16 mouse cellular contexts compared by ENCODE assay signal in the genomic region with DNA sequence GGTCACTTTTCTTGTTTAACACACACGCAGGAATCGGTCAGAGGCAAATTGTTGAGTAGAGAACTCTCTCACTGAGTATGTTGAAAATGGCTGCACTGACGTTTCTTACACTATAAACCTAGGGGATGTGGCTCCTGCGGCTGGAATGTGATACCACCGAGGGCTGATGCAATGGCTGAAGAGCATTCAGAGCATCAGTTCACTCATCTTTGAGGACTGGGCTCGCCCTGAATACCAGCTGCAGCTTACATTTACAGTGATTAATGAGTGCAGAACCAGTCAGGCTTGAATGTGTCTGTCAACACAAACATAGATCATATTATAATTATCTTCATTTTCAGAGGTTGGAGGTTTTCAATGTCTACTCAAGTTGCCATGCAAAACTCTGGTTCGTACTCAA.
"Had no signal": no experiment of that assay in that cellular context is flagged by ENCODE, and none has a peak within 500 bp of the region (broad histone marks: within the 10 kb centered on the region; RNA-seq: fewer than 3 reads in every experiment).

No protein-coding gene starts in this region.

- H3K27me3 ChIP-seq: midbrain, embryonic 12.5 days; neural tube, embryonic 13.5 days; neural tube, embryonic 15.5 days had no signal

- DNase-seq: lung, adult 18-20 months; lung, embryonic 14.5 days; lung, postnatal 10 days; lung, postnatal 4 days; midbrain, embryonic 14.5 days; retina, postnatal 1 day; right cerebral cortex, adult 18-20 months; right cerebral cortex, postnatal 25 days; right cerebral cortex, postnatal 4 days; spleen, adult 18-20 months; thymus, adult 18-20 months; thymus, postnatal 25 days had no signal

- H3K4me3 ChIP-seq: midbrain, embryonic 10.5 days; midbrain, embryonic 12.5 days; neural tube, embryonic 13.5 days; neural tube, embryonic 15.5 days had no signal

- H3K4me2 ChIP-seq: lung, embryonic 14.5 days; midbrain, embryonic 12.5 days; neural tube, embryonic 13.5 days; neural tube, embryonic 15.5 days had no signal
